Mouse (Mus musculus) heart, postnatal 25 days (tissue): ENCODE data around the gene Ldhal6b. TPM values are rescaled to one million over a fixed set of nuclear protein-coding genes. Genes with fewer than 3 reads are reported as not detected.

Source experiments
- DNase-seq: peaks from one replicate; pipeline ENCODE4 v3.0.0; 2022; ENCODE audit warnings: low spot score
- intact Hi-C: fragments of 180-260 bp; cut with DNase I; formaldehyde crosslinking; loops from one replicate; pipeline ENCODE4 v1.15.1; 2025
- microRNA-seq: library from miRNA; unstranded; fragments of <30 nt; microRNA quantifications from one replicate; pipeline ENCODE4 v1.2.0, GENCODE M21; 2022
- total RNA-seq, 2 experiments: library from RNA; stranded (reverse); gene quantifications; 2 replicates each; pipeline ENCODE4 v1.2.3; 2021

Gene Ldhal6b
- total RNA-seq, 2 experiments from 2014 or later = 0.18 to 0.22 TPM

- no peak for DNase-seq
- intact Hi-C loops = no loop called here
Measured at GRCm38 (mm10) chr17:5377151-5377929, 41.2 kb downstream of the Ldhal6b start.

GRCm38 (mm10) chr17:5372951-5373350 is 45.6 kb downstream of the Ldhal6b start:
- intact Hi-C loops = no loop called here
- DNase-seq = no peak

- no peak for DNase-seq
Measured at GRCm38 (mm10) chr17:5371521-5371920, 47.0 kb downstream of the Ldhal6b start.

GRCm38 (mm10) chr17:5371032-5371431 is 47.5 kb downstream of the Ldhal6b start:
- no peak for DNase-seq
- intact Hi-C loops = no loop called here

More at GRCm38 (mm10) chr17:5371521-5371920, 47.0 kb downstream of the Ldhal6b start:
- intact Hi-C loops = no loop called here

Small RNAs within 50 kb of the gene (microRNA-seq; reads per million reads assigned to microRNA genes)
- gene Gm22475 = not detected

Other genes starting within 250 kb of the Ldhal6b start
- 100 to 1,000 TPM; 151 to 159 TPM for gene Tmem242, start 21.5 kb upstream of the Ldhal6b start, total RNA-seq
- 1 to 10 TPM; 3.3 to 4.7 TPM for gene Zdhhc14, start 73.8 kb upstream of the Ldhal6b start, total RNA-seq